Mouse (Mus musculus): Measurements from ENCODE around the gene Apoh. TPM values are rescaled to one million over a fixed set of nuclear protein-coding genes. Genes with fewer than 3 reads are reported as not detected.

Apoh gene
- polyA plus RNA-seq, 1 experiment = 0.82 TPM

GRCm38 (mm10) chr11:108449811-108450210 lies 106.7 kb downstream of the Apoh start:
- peak; percentile 29 to 71 for DNase-seq
- Histone ChIP-seq H3K4me3 (replicated peaks; ENCODE audit: insufficient read depth, low read depth, low read length) (no peak overlapping the region), H3K27me3 (ENCODE audit: control insufficient read depth, insufficient read depth, low read length) (no peaks in the 10 kb centered on the region), H3K4me1 (ENCODE audit: control insufficient read depth, insufficient read depth, low read length) (no peaks in the 10 kb centered on the region), H3K27ac (ENCODE audit: insufficient read depth, low read length) (no peak overlapping the region)
- 23% methylated on average over 3 of the region's 3 CpGs for WGBS
- TF ChIP-seq CTCF (IDR thresholded peaks at IDR 0.05; ENCODE audit: borderline replicate concordance, insufficient read depth, low read depth, low read length) (peak; percentile 74; the same call in 1 of the 2 replicates), POLR2A (IDR thresholded peaks at IDR 0.05; ENCODE audit: borderline replicate concordance, insufficient read depth, low read length) (no peak)

- no peak for DNase-seq
- H3K4me3 ChIP-seq (replicated peaks; ENCODE audit: insufficient read depth, low read depth, low read length) = no peak overlapping the region
- no peaks in the 10 kb centered on the region for H3K4me1 ChIP-seq (ENCODE audit: control insufficient read depth, insufficient read depth, low read length)
- H3K27ac ChIP-seq (ENCODE audit: insufficient read depth, low read length) = no peak overlapping the region
- TF ChIP-seq POLR2A (IDR thresholded peaks at IDR 0.05; ENCODE audit: borderline replicate concordance, insufficient read depth, low read length) = no peak
- TF ChIP-seq CTCF (IDR thresholded peaks at IDR 0.05; ENCODE audit: borderline replicate concordance, insufficient read depth, low read depth, low read length) = no peak
- WGBS = 90% methylated on average over 3 of the region's 3 CpGs
- no peaks in the 10 kb centered on the region for H3K27me3 ChIP-seq (ENCODE audit: control insufficient read depth, insufficient read depth, low read length)
Measured at GRCm38 (mm10) chr11:108459599-108459998, 116.4 kb downstream of the Apoh start.

Other genes starting within 250 kb of the Apoh start
- gene Prkca, start 574 bp downstream of the Apoh start, polyA plus RNA-seq (2012; rRNA removed) = 16.8 and 19.0 TPM in 2 replicates
- 1.3 and 3.3 TPM in 2 replicates for gene Cep112, start 81.8 kb downstream of the Apoh start, polyA plus RNA-seq (2012; rRNA removed)